Mouse (Mus musculus) testis, postnatal 14 days (tissue): ENCODE data around the gene Hebp1.

Experiments used
- DNase-seq: peaks from one replicate; pipeline ENCODE4 v3.0.0; 2021; ENCODE audit warnings: low spot score

The Hebp1 gene

GRCm38 (mm10) chr6:135162311-135162710 is 35.5 kb downstream of the Hebp1 start:
- no peak for DNase-seq

- DNase-seq = no peak
Measured at GRCm38 (mm10) chr6:135161356-135161755, 36.5 kb downstream of the Hebp1 start.

- DNase-seq = no peak
Measured at GRCm38 (mm10) chr6:135158509-135158908, 39.3 kb downstream of the Hebp1 start.

- DNase-seq = no peak
Measured at GRCm38 (mm10) chr6:135157496-135157895, 40.3 kb downstream of the Hebp1 start.

DNA sequence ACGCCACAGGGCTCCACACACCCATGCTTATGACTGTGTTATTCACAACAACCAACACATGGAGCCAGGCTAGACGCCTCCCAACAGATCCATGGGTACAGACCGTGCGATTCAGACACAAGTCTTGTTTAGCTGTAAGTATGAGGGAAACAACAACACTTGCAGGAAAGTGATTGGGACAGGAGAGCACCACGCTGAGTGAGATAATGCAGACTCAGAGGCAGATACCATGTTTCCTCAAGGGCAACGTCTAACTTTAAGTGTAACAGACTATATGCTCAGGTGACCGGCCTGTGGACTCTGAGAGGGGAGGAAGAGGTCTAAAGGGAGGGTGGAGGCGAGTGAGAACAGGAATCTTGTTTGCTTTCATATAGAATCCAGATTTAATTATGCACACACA is 41.2 kb downstream of the Hebp1 start:
- no peak for DNase-seq

DNA sequence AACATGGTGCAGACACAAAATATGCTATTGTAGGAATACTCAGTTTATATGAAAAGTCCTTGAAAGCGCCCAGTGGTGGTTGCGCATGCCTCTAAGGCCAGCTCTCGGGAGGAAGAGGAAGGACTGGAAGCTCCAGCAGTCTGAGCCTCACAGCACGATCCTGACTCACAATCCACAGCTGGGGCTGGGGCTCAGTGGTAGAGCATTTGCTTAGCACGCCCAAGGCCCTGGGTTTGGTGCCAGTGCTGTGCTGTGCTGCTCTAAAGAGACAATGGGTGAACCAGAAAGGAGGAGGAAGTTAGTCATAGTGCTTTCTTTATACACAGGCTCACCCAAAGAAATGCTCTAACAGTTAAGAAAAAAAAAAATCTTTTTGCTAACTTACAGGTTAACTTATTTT is 44.1 kb downstream of the Hebp1 start:
- DNase-seq = no peak

DNA sequence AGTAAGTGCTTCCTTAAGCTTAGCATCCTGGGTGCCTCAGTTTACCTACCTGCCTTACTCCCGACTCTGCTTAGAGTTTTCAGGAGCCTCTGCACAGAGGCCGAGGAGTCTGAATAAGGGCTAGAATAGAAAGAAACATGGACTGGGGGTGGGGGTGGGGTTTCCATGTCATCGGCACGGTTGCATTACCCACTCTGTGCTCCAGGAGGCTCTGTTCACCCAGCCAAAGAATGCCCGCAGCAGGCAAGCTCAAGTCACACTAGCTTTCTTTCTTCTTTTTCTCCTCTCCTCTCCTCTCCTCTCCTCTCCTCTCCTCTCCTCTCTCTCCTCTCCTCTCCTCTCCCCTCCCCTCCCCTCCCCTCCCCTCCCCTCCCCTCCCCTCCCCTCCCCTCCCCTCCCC is 47.5 kb downstream of the Hebp1 start:
- no peak for DNase-seq

- DNase-seq = no peak
Measured at GRCm38 (mm10) chr6:135149722-135150121, 48.1 kb downstream of the Hebp1 start.

DNA sequence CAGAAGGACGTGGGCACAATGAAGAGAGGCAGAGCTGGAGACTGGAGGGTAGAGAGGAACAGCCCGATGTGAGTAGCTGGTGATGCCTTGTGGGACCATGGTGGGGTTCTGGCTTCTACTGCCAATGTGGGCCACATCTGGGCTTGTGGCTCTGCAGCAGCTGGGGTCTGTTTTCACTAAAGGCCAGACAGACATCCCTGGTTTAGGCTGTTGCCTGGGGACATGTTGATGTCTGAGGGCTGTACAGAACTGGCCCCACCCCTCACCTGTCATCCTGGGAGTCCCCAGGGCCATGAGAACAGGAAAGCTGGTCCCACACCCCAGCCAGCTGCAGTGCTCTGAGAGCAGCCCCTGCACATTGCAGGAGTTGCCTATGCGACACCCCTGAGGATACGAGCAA is 48.6 kb downstream of the Hebp1 start:
- no peak for DNase-seq

- no peak for DNase-seq
Measured at GRCm38 (mm10) chr6:135148506-135148905, 49.3 kb downstream of the Hebp1 start.

DNA sequence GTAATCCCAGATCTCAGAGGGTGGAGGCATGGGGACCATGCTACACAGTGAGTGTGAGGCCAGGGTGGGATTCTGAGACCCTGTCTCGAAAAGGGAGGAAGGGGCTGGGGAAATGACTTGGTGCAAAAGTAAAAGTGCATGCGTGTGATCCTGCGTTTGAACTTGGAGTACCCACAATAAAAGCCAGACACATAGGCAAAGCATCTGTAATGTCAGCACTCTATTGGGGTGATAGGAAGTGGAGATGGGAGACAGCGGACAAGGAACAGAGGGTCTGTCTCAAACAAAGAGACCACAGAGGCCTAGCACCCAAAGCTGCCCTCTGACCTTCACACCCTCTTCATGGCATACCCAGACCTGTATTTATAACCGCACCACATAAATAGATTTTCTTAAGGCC is 51.8 kb downstream of the Hebp1 start:
- no peak for DNase-seq

DNA sequence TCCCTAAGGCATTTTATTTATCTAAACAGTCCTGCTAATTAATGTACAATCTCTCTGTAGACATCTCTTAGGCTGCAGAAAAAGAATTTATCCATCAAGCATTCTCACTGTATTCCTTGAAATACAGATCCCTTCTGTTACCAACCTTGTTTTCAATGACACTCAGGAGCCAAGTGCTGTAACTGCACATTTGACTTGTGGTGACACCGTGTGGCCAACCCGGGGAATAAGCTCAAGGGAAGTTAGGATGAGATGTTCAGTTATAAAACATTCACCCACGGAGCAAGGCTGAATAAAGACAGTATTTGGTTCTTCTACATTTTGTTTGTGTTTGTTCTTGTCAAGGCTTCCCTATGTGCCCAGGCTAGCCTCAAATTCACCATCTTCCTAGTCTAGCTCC is 53.3 kb downstream of the Hebp1 start:
- DNase-seq = no peak

- no peak for DNase-seq
Measured at GRCm38 (mm10) chr6:135143151-135143550, 54.7 kb downstream of the Hebp1 start.

DNA sequence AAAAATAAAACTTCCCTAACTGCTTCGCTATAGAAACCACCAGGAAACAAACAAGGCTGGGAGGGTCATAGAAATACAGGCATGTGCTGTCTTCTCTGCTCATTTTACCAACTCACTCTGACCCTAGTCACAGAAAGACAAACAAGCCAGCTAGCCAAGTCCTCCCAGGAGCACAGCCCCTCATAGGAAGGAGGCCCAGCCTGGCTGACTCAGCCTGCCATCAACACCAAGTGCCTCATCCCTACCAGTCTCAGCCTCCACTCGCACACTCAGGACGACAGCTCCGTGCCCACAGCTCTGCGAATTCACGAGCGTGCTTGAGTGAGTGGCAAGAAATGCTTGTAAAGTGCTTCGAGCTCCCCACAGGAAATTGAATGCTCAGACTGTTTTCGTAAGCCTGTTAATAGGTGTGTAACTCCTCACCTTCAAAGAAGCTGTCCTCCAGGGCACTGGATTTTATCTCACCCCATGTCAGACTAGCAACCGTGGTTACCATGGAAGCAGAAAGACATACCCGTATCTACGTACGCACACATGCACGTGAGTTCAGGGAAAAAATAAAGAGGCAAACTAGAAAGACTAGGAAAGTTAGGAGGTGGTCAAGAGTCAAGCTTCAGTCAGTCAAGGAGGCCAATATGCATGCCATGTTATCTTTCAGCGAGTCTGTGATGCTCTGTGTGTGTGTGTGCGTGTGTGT is 56.2 kb downstream of the Hebp1 start:
- DNase-seq = no peak

DNA sequence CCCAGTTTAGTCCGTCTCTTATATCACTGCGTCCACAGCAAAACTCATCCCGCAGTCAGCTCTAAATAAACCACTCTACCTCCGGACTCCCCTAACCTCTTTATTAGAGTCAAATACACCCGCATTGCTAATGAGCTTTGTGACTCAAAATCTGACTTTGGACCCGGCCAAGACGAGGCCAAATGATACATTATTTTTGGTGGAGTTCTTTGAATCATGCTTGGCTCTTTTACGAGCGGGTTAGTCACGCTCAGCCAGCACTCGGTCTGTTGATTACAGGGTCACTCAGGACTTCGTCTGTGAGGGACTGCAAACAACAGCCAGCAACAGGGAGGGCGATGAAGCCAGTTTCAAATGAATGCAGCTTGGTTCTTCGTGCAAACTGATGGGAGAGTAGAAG is 59.1 kb downstream of the Hebp1 start:
- no peak for DNase-seq

- DNase-seq = no peak
Measured at GRCm38 (mm10) chr6:135138207-135138606, 59.6 kb downstream of the Hebp1 start.

DNA sequence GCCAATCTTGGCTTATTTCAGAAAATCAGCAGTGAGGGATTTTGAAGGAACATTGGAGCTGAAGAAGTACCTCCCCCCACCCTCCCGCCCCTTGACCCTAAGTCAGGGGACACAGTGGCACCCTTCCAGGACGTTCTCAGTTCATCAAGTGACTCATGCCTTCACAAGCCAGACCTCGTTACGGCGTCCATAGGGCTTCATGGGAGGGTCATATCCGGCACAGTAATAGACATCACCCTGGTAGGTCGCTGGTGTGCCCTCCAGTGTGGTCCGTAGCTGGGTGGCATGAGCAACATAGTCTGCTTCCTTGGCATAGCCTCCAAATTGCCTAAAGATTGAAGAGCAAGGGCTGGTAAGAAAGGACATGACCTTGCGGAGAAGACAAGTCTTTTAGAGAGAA is 60.1 kb downstream of the Hebp1 start:
- DNase-seq = no peak

DNA sequence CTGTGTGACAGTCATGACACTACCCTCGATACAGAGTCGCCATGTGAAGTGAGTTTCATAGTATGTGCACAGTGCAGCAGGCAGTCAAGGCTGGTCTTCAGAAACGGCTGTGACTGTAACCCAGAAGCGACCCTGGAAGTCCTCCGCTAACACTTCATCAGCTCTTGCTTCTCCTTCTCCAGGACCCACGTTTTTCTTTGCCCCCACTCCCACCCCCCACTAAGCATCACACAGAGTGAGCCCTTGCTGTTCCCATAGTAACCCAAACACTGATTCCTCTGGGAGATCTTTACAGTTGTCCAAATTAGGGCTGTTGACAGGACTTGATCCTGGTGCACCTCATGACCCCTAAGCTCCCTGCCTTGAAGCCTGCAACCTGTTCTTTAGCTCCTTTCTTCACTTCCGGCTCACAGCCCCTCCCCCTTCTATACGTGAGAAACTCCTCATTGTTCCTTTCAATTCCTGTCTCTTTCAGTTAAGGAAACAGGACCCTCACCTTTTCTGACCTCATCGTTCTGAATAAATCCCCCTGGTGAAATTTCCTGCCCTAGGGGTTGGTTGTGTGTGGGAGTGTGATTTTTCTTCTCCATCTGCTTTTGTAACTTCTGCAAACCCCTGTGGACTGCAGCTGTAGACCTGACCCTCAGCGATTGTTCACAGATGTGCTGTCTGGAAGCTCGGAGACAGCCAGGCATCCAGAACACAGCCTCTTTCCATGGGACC is 61.2 kb downstream of the Hebp1 start:
- no peak for DNase-seq

DNA sequence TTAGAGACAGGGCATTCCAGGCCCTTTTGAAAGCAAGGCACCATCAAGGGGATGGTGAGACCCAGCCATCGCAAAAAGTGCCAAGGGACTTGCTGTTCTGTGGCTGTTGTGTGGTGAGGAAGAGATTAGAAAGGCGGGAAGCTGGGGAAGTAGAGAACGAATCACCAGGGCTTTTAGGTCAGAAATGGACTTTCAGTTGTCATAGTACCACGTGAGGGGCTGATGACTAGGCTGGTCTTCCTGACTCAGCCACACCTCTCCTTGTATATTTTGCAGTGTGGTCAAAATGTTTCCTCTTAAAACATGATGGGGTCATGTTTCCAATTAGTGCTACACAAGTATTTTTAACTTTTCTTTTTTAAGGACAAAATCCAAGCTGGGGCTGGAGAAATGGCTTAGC is 62.1 kb downstream of the Hebp1 start:
- no peak for DNase-seq

DNA sequence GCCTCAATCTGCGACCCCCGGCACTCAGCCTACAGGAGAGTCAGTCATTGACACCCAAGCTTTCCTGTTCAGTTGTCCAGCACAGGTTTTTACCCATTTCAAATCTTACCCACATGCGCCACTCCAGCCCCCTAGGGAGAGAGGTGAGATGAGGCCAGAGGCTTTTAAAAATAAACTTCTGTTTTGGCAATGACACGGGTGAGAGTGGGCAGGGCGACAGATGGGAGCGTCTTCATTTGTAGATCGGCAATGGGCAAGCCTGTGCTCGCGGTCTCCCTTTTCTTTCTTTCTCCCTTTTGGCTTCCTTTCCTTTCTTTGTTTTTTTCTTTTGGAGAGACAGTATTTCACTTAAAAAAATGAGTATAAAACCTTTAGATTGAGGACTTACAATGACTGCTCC is 64.3 kb downstream of the Hebp1 start:
- no peak for DNase-seq

DNA sequence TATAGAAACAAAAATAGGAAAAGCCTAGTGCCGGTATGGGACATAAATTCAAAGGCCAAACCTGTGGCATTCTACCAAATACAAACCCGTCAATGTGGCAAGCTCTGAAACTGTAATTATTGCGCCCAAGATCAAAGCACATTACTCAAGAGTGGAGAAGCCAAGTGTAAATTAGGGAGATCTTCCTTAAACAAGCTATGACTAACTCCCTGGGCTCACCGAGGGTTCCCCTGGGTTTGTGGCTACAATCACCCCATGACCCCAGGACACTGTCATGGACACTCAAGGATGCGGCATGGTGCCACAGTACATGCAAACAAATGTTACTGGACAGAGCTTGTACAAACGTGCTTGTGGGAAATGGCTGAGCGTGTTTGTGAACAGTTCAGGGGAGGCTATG is 64.7 kb downstream of the Hebp1 start:
- no peak for DNase-seq

DNA sequence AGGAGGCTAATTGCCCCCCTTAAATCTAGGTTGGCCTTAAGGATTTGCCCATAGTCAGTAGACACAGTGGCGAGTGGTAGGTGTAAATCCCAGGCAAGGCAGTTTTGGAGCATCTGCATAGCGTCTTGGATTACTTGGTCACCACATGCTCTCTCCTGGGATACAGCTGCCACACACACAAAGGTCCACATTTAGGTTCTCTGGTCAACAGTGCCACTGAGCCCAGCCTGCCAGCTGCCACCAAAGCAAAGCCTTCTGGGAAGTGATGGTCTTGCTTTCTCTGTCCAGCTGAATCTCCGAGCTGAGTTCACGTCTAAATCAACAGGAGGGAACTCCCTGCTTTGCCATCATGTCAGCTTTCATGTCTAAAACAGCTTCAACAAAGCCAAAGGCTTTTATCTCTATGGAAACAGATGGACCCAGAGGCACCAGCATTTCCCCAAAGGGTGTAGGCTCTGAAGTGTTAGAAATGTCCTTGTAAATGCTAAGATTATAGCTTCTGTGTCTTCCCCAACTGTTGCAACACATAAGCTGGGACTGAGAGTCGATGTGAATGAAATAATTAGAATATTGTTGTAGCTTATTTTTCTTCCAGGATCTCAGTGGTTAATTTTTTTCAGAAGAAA is 73.0 kb downstream of the Hebp1 start:
- DNase-seq = no peak

GRCm38 (mm10) chr6:135118183-135118582 is 79.6 kb downstream of the Hebp1 start, which contains the start of gene Gprc5d:
Gene Gprc5d (minus strand): TSS chr6:135118283.
- no peak for DNase-seq
